Mouse (Mus musculus): ENCODE results near the gene Myh14. TPM values are rescaled to one million over a fixed set of nuclear protein-coding genes. Genes with fewer than 3 reads are reported as not detected.

Myh14 gene
- polyA plus RNA-seq, 1 experiment: 17.4 TPM

DNA sequence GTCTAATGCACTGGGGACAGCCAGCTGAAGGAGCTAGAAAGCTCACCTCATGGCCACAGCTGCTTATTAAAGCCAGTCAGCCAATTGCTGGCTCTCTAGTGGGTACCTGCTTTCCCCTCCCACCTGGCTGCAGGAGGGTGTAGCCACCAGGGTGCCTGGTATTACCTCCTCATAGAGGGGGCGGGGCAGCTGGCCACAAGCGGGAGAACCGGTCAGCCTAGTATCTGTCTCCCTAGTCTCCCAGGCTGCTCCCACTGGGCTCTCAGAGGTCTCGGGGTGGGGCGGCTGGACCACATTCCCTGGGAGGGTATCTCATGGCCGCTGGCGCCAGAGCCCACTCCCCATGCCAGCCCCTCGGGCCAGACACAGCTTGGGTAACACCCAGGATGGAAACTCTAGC, 8.5 kb downstream of the Myh14 start:
- H3K27ac ChIP-seq (ENCODE audit: insufficient read depth, low read length): no peak overlapping the region
- H3K4me1 ChIP-seq (ENCODE audit: control insufficient read depth, insufficient read depth, low read length): no peaks in the 10 kb centered on the region
- H3K4me3 ChIP-seq (ENCODE audit: insufficient read depth, low read length): no peak overlapping the region
- no peak for TF ChIP-seq POLR2A (IDR thresholded peaks at IDR 0.05; ENCODE audit: extremely low read depth, insufficient read depth, low read length)
- no peak for TF ChIP-seq CTCF (IDR thresholded peaks at IDR 0.05; ENCODE audit: extremely low read depth, insufficient read depth, low read length)

DNA sequence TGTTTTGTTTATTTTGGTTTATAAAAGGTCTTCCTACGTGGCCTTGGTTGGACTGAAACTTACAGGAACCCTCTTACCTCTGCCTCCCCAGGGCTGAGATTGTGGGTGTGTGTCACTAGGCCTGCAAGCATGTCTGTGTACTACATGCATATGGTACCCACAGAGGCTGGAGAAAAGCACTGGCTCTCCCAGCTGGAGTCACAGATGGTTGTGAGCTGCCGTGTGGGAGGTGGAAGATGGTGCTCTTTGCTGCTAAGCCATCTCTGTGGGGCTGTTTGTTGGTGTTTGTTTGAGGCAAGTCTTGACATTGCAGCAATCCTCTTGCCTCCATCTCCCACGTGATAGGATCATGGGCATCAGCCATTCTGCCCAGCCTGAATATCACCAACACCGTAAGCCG, 9.4 kb downstream of the Myh14 start:
- Histone ChIP-seq H3K4me3 (ENCODE audit: insufficient read depth, low read length) (no peak overlapping the region), H3K4me1 (ENCODE audit: control insufficient read depth, insufficient read depth, low read length) (no peaks in the 10 kb centered on the region), H3K27ac (ENCODE audit: insufficient read depth, low read length) (no peak overlapping the region)
- TF ChIP-seq POLR2A (IDR thresholded peaks at IDR 0.05; ENCODE audit: extremely low read depth, insufficient read depth, low read length): no peak
- TF ChIP-seq CTCF (IDR thresholded peaks at IDR 0.05; ENCODE audit: extremely low read depth, insufficient read depth, low read length): no peak

DNA sequence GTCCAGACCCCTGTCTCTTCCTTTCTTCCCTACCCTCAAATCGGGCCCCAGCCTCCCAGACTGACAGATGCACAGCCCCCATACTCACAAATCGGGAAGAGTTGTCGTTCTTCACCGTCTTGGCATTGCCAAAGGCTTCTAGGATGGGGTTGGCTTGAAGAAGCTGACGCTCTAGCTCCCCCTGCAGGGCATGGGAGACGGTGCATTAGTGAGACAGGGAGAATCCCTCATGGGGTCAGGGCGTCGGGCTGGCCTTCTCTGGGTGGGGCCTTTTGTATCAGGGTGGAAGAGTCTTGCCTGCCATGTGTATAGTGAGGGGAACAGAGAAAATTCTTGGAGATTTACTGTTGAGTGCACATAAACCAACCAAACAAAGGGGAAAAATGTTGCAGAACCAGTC, 15.1 kb downstream of the Myh14 start:
- no peaks in the 10 kb centered on the region for H3K4me1 ChIP-seq (ENCODE audit: control insufficient read depth, insufficient read depth, low read length)
- TF ChIP-seq CTCF (IDR thresholded peaks at IDR 0.05; ENCODE audit: extremely low read depth, insufficient read depth, low read length): peak; percentile 67
- TF ChIP-seq POLR2A (IDR thresholded peaks at IDR 0.05; ENCODE audit: extremely low read depth, insufficient read depth, low read length): no peak
- H3K4me3 ChIP-seq (ENCODE audit: insufficient read depth, low read length): no peak overlapping the region
- no peak overlapping the region for H3K27ac ChIP-seq (ENCODE audit: insufficient read depth, low read length)

DNA sequence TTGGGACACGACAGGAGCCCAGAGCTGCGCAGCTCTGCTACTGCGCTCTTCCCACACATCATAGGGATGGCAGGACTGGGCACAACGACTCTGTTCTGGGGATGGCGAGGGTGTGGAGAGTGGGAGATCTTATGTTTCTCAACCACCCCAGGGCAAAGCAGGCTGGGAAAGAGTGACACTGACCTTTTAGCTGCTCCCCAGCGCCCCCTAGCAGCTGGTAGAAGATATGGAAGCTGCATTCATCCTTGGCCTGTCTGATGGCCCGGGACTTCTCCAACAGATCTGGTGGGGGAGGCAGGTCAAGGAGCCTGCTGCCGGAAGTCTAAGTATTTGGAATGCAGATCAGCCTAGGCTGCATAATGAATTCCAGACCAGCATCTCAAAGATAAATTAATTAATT, 16.9 kb downstream of the Myh14 start:
- no peak overlapping the region for H3K4me3 ChIP-seq (ENCODE audit: insufficient read depth, low read length)
- TF ChIP-seq CTCF (IDR thresholded peaks at IDR 0.05; ENCODE audit: extremely low read depth, insufficient read depth, low read length) (peak; percentile 31; the same call in 1 of the 2 replicates), POLR2A (IDR thresholded peaks at IDR 0.05; ENCODE audit: extremely low read depth, insufficient read depth, low read length) (no peak)
- H3K4me1 ChIP-seq (ENCODE audit: control insufficient read depth, insufficient read depth, low read length): no peaks in the 10 kb centered on the region
- no peak overlapping the region for H3K27ac ChIP-seq (ENCODE audit: insufficient read depth, low read length)

DNA sequence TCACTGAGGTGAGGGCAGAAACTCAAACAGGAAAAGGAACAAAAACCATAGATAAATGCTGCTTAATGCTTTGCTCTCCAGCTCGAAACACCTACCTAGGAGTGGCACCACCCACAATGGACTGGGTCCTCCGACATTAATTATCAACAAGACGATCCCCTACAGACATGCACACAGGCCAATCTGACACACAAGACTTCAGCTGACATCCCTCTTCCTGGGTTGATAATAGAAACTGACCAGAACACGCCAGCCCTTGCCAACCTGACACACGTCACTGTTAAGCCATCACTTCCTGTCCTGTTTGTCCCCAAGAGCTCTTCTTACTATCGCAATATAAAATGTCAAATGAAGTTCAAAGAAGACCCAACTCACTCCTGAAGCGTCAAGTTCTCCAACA, 19.2 kb downstream of the Myh14 start:
- Histone ChIP-seq H3K4me3 (ENCODE audit: insufficient read depth, low read length) (no peak overlapping the region), H3K4me1 (ENCODE audit: control insufficient read depth, insufficient read depth, low read length) (no peaks in the 10 kb centered on the region), H3K27ac (ENCODE audit: insufficient read depth, low read length) (no peak overlapping the region)
- TF ChIP-seq POLR2A (IDR thresholded peaks at IDR 0.05; ENCODE audit: extremely low read depth, insufficient read depth, low read length): no peak
- TF ChIP-seq CTCF (IDR thresholded peaks at IDR 0.05; ENCODE audit: extremely low read depth, insufficient read depth, low read length): no peak

DNA sequence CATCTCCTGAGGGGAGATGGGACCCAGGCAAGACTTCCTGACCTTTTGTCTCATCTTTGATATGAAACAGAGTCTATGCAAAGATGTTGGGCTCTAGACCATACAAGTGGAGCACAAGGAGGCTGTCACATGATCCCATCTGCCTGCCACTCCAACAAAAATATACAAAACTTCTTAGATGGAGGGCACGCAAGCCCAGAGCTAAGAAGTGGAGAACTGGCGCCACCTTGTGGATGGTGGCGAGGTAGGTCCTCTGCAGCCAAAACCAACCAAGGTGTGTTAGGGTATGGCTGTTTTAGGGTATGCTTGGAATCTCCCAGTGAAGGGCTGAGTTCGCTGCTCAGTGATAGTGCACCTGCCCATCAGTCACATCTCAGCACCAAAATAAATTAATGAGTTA, 20.7 kb downstream of the Myh14 start:
- H3K27ac ChIP-seq (ENCODE audit: insufficient read depth, low read length): no peak overlapping the region
- TF ChIP-seq POLR2A (IDR thresholded peaks at IDR 0.05; ENCODE audit: extremely low read depth, insufficient read depth, low read length) (no peak), CTCF (IDR thresholded peaks at IDR 0.05; ENCODE audit: extremely low read depth, insufficient read depth, low read length) (peak; percentile 90)
- H3K4me1 ChIP-seq (ENCODE audit: control insufficient read depth, insufficient read depth, low read length): no peaks in the 10 kb centered on the region
- H3K4me3 ChIP-seq (ENCODE audit: insufficient read depth, low read length): no peak overlapping the region

DNA sequence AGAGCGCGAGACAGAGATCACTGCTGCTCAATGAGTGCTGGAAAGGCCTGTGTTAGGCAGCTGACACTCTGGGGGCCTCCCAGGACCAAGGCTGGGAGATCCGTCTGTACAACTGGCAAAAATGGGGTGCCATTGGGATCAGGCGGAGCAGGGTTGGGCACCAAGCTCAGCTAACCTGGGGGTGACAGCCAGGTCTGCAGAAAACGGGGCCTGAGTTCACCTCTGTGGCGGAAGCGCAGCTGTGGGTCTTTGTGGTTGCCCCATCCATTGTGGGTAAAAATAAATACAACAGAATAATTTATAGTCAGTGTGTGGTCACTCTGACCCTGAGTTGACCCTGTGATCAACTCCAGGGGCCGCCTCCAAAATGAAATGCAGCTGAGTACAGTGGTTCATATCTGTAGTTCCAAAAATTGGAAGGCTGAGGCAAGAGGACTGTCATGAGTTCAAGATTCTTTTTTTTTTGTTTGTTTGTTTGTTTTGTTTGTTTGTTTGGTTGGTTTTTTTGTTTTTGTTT, 21.5 kb downstream of the Myh14 start:
- Histone ChIP-seq H3K27ac (ENCODE audit: insufficient read depth, low read length) (no peak overlapping the region), H3K4me3 (ENCODE audit: insufficient read depth, low read length) (no peak overlapping the region), H3K4me1 (ENCODE audit: control insufficient read depth, insufficient read depth, low read length) (no peaks in the 10 kb centered on the region)
- TF ChIP-seq POLR2A (IDR thresholded peaks at IDR 0.05; ENCODE audit: extremely low read depth, insufficient read depth, low read length) (no peak), CTCF (IDR thresholded peaks at IDR 0.05; ENCODE audit: extremely low read depth, insufficient read depth, low read length) (no peak)

DNA sequence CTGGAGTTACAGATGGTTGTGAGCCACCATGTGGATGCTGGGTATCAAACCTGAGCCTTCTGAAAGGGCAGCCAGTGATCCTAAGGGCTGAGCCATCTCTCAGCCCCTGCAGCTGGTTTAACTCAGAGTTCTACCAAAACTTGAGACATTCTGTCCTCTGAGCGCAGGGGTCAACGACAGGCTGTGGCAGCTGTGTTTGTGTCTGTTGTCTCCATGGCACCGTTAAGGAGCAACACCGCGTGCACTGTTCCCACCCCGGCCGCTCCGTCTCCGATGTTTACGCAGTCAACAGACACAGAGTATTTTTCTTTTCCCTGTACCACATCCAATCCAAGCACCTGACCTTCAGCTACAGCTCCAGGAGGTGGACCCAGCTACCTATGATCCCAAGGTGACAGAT, 22.9 kb downstream of the Myh14 start:
- H3K27ac ChIP-seq (ENCODE audit: insufficient read depth, low read length): no peak overlapping the region
- no peak overlapping the region for H3K4me3 ChIP-seq (ENCODE audit: insufficient read depth, low read length)
- no peaks in the 10 kb centered on the region for H3K4me1 ChIP-seq (ENCODE audit: control insufficient read depth, insufficient read depth, low read length)
- TF ChIP-seq CTCF (IDR thresholded peaks at IDR 0.05; ENCODE audit: extremely low read depth, insufficient read depth, low read length) (no peak), POLR2A (IDR thresholded peaks at IDR 0.05; ENCODE audit: extremely low read depth, insufficient read depth, low read length) (no peak)

DNA sequence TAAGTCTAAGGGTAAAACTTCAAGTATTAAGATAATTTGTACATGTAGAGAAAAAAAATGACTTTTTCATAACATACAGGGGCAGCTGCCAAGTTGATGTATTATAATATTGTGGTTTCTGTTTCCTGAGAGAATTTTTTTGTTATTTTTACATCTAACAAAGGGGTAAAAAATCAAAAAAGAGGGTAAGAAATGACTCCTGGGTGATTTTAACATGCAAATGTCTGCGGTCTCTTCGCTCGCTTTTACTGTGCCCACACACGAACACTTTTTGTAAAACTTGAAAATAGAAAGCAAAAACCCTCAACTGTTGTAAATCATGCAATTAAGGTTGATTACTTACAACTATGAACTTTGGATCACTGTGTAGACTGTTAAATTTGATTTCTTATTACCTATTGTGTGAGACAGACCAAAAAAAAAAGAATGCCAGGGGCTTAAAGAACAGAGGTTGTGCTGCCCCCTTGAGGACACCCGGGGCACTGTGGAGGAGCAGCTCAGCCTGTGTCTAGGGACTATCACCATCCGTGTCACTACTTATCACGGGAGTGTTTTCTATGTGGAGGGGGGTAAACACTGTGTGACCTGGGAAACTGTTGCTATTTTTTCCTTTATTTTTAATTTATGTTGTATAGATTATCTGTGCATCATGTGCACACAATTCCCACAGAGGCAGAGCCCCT, 23.5 kb downstream of the Myh14 start:
- Histone ChIP-seq H3K27ac (ENCODE audit: insufficient read depth, low read length) (no peak overlapping the region), H3K4me3 (ENCODE audit: insufficient read depth, low read length) (no peak overlapping the region), H3K4me1 (ENCODE audit: control insufficient read depth, insufficient read depth, low read length) (no peaks in the 10 kb centered on the region)
- peak; percentile 70 for TF ChIP-seq CTCF (IDR thresholded peaks at IDR 0.05; ENCODE audit: extremely low read depth, insufficient read depth, low read length)
- no peak for TF ChIP-seq POLR2A (IDR thresholded peaks at IDR 0.05; ENCODE audit: extremely low read depth, insufficient read depth, low read length)

DNA sequence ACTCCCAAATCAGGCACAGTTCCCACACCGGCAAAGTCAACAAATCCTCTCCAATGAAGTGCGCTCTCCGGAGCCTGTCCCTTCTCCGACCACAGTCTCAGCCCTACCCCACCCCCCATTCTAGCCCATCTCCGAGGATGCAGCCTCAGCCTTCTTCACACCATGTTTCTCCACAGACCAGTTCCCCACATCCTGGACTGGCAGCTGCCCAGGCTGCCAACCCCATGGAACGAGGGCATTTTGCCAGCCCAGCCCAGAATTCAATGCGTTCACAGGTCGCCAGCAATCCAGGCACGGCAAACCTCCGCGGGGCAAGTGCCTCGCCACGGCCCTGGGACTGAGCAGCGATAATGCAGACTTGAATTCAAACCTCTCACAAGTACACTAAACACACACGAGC, 24.7 kb downstream of the Myh14 start:
- TF ChIP-seq CTCF (IDR thresholded peaks at IDR 0.05; ENCODE audit: extremely low read depth, insufficient read depth, low read length) (no peak), POLR2A (IDR thresholded peaks at IDR 0.05; ENCODE audit: extremely low read depth, insufficient read depth, low read length) (no peak)
- Histone ChIP-seq H3K4me1 (ENCODE audit: control insufficient read depth, insufficient read depth, low read length) (no peaks in the 10 kb centered on the region), H3K4me3 (ENCODE audit: insufficient read depth, low read length) (no peak overlapping the region), H3K27ac (ENCODE audit: insufficient read depth, low read length) (no peak overlapping the region)

Data from cortical plate, adult 2 months (tissue).